Mouse (Mus musculus) spleen, adult 2 months (tissue): ENCODE measurements around the gene Clasp2.

Source experiments
- CTCF ChIP-seq: fragments of 200-500 bp; IDR thresholded peaks from 2 replicates; pipeline ENCODE4 v1.5.1; 2011; ENCODE audit warnings: mild to moderate bottlenecking, inconsistent platforms; ENCODE audit not compliant: insufficient read depth, insufficient read length, insufficient replicate concordance; ENCODE audit errors: extremely low read depth
- POLR2A ChIP-seq: fragments of 200-500 bp; IDR thresholded peaks from 2 replicates; pipeline ENCODE4 v1.6.1; 2011; ENCODE audit warnings: low read depth, low read length, inconsistent platforms

DNA sequence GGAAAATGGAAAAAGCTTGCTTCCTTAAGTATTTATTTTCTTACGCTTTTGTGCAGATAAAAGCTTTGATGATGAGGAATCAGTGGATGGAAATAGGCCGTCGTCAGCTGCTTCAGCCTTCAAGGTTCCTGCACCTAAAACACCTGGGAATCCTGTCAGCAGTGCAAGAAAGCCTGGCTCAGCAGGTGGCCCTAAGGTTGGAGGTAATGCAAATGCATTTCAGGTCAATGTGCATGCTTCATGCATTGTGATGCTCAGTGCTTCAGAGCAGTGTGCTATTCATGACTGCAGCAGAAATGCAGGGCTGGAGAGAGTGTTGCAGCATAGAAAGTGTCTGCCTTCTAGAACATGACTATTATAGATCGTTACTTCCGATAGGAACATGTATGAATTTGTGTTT, 71.8 kb downstream of the Clasp2 start:
- TF ChIP-seq CTCF: no peak
- no peak for TF ChIP-seq POLR2A
